17 mouse cellular contexts compared by ENCODE assay signal in the genomic region with DNA sequence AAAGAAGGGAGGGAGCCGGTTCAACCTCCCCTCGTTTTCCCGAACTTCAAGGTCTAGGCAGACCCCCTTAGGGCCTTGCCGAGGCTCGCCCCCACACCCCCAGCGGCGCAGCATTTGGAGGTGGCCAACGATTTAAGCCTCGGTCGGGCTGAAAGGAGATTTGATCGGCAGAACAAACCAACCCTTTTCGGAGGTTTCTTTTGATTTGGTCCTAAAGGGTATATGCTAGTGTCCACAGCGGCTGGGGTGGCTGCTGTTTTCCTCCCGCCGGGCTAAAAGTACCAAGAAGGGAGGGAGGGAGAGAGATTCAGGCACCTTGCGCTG. TPM values are rescaled to one million over a fixed set of nuclear protein-coding genes. Genes with fewer than 3 reads are reported as not detected.
DNase-seq lines count a peak whose midpoint lies in the region; ATAC-seq lines count a peak whose summit lies in the region.
"Had no signal": no experiment of that assay in that cellular context is flagged by ENCODE, and none has a peak within 500 bp of the region (broad histone marks: within the 10 kb centered on the region; RNA-seq: fewer than 3 reads in every experiment).

No protein-coding gene starts in this region.

- 0 out of 2 replicates have a peak, but pooled peaks cover 4% of the 10 kb centered on the region for H3K4me1 ChIP-seq in intestine, embryonic 14.5 days (replicated peaks; ENCODE audit: control insufficient read depth, insufficient read depth, low read length)
- no peaks in the 10 kb centered on the region for H3K4me1 ChIP-seq in intestine, embryonic 16.5 days (ENCODE audit: control insufficient read depth, insufficient read depth, low read length)
- H3K4me1 ChIP-seq in limb, embryonic 12.5 days (replicated peaks), result peaks cover 35% of the 10 kb centered on the region
- peaks cover 12% of the 10 kb centered on the region; the same call in 1 of the 2 replicates for H3K4me1 ChIP-seq in neural tube, embryonic 15.5 days
- H3K4me1 ChIP-seq in midbrain, embryonic 10.5 days, result peaks cover 11% of the 10 kb centered on the region
- H3K4me1 ChIP-seq: liver, embryonic 15.5 days had no signal

- no peak overlapping the region; the same call in 1 of the 2 replicates for H3K27ac ChIP-seq in intestine, embryonic 14.5 days (ENCODE audit: low read depth)
- H3K27ac ChIP-seq in intestine, embryonic 16.5 days (ENCODE audit: low read length), result no peak overlapping the region
- peak overlapping the region; percentile 98 for H3K27ac ChIP-seq in limb, embryonic 12.5 days
- peak overlapping the region; percentile 42; the same call in 1 of the 2 replicates for H3K27ac ChIP-seq in neural tube, embryonic 15.5 days (replicated peaks)
- no peak overlapping the region for H3K27ac ChIP-seq in midbrain, embryonic 10.5 days (replicated peaks)
- H3K27ac ChIP-seq: hindbrain, postnatal 0 days; left cerebral cortex, adult 2 months; liver, embryonic 15.5 days had no signal

- no peak overlapping the region for H3K9ac ChIP-seq in intestine, embryonic 14.5 days (ENCODE audit: low read length)
- no peak overlapping the region; the same call in 1 of the 2 replicates for H3K9ac ChIP-seq in intestine, embryonic 16.5 days (ENCODE audit: low read depth, low read length)
- peak overlapping the region; percentile 100 for H3K9ac ChIP-seq in limb, embryonic 12.5 days (replicated peaks)
- no peak overlapping the region for H3K9ac ChIP-seq in neural tube, embryonic 15.5 days (replicated peaks)
- H3K9ac ChIP-seq: liver, embryonic 15.5 days had no signal

- H3K9me3 ChIP-seq in intestine, embryonic 14.5 days (ENCODE audit: control insufficient read depth, low read length), result no peaks in the 10 kb centered on the region
- H3K9me3 ChIP-seq in intestine, embryonic 16.5 days (ENCODE audit: control insufficient read depth, low read length), result no peaks in the 10 kb centered on the region
- H3K9me3 ChIP-seq in limb, embryonic 12.5 days, result no peaks in the 10 kb centered on the region
- H3K9me3 ChIP-seq in neural tube, embryonic 15.5 days (replicated peaks), result no peaks in the 10 kb centered on the region
- no peaks in the 10 kb centered on the region for H3K9me3 ChIP-seq in midbrain, embryonic 10.5 days (replicated peaks)
- H3K9me3 ChIP-seq: liver, embryonic 15.5 days had no signal

- no peak for ATAC-seq in intestine, embryonic 14.5 days (replicated peaks; ENCODE audit: low FRiP score, low TSS enrichment, low read depth)
- no peak for ATAC-seq in intestine, embryonic 16.5 days
- no peak for ATAC-seq in limb, embryonic 12.5 days (ENCODE audit: insufficient number of reproducible peaks, insufficient read depth, low FRiP score, low TSS enrichment, low read depth)
- ATAC-seq in neural tube, embryonic 15.5 days (ENCODE audit: low FRiP score), result no peak
- ATAC-seq: hindbrain, postnatal 0 days had no signal

- no peak for DNase-seq in intestine, embryonic 14.5 days (ENCODE audit: low spot score)
- DNase-seq in urinary bladder, postnatal 10 days (ENCODE audit: low spot score), result peak; percentile 7
- DNase-seq in urinary bladder, adult 2 months (ENCODE audit: low spot score), result no peak
- no peak for DNase-seq in adrenal gland, postnatal 36 days
- DNase-seq in midbrain, embryonic 10.5 days (ENCODE audit: low spot score), result no peak
- DNase-seq: cerebellum, adult 8-10 months; heart, postnatal 14 days; right cerebral cortex, postnatal 14 days had no signal

- peak overlapping the region; percentile 20; the same call in 1 of the 2 replicates for H3K4me3 ChIP-seq in intestine, embryonic 14.5 days (ENCODE audit: low read depth, low read length)
- no peak overlapping the region for H3K4me3 ChIP-seq in intestine, embryonic 16.5 days (ENCODE audit: low read length)
- peak overlapping the region; percentile 99 for H3K4me3 ChIP-seq in limb, embryonic 12.5 days (replicated peaks)
- peak overlapping the region; percentile 12 for H3K4me3 ChIP-seq in neural tube, embryonic 15.5 days (replicated peaks)
- H3K4me3 ChIP-seq in midbrain, embryonic 10.5 days, result no peak overlapping the region
- H3K4me3 ChIP-seq: left cerebral cortex, adult 2 months; liver, embryonic 15.5 days had no signal

- H3K27me3 ChIP-seq in intestine, embryonic 14.5 days (replicated peaks; ENCODE audit: control insufficient read depth, insufficient read depth, low read length), result peaks cover 97% of the 10 kb centered on the region
- peaks cover 76% of the 10 kb centered on the region for H3K27me3 ChIP-seq in intestine, embryonic 16.5 days (replicated peaks; ENCODE audit: control insufficient read depth, insufficient read depth, low read length)
- H3K27me3 ChIP-seq in limb, embryonic 12.5 days, result peaks cover 35% of the 10 kb centered on the region
- peaks cover 84% of the 10 kb centered on the region for H3K27me3 ChIP-seq in neural tube, embryonic 15.5 days (replicated peaks)
- H3K27me3 ChIP-seq in midbrain, embryonic 10.5 days (ENCODE audit: low read depth, poor library complexity, severe bottlenecking), result peaks cover 100% of the 10 kb centered on the region

- H3K36me3 ChIP-seq in intestine, embryonic 14.5 days (ENCODE audit: control insufficient read depth, insufficient read depth, low read length), result no peaks in the 10 kb centered on the region
- no peaks in the 10 kb centered on the region for H3K36me3 ChIP-seq in intestine, embryonic 16.5 days (ENCODE audit: control insufficient read depth, insufficient read depth, low read length)
- peaks cover 32% of the 10 kb centered on the region for H3K36me3 ChIP-seq in limb, embryonic 12.5 days
- H3K36me3 ChIP-seq in neural tube, embryonic 15.5 days, result no peaks in the 10 kb centered on the region
- H3K36me3 ChIP-seq in midbrain, embryonic 10.5 days, result no peaks in the 10 kb centered on the region
- H3K36me3 ChIP-seq: liver, embryonic 15.5 days had no signal

- peak overlapping the region; percentile 27 for H3K4me2 ChIP-seq in intestine, embryonic 14.5 days (ENCODE audit: low read length)
- no peak overlapping the region for H3K4me2 ChIP-seq in intestine, embryonic 16.5 days (ENCODE audit: low read depth, low read length)
- H3K4me2 ChIP-seq in limb, embryonic 12.5 days, result peak overlapping the region; percentile 96
- H3K4me2 ChIP-seq in neural tube, embryonic 15.5 days, result peak overlapping the region; percentile 43
- H3K4me2 ChIP-seq: liver, embryonic 15.5 days had no signal

- 1% methylated on average over 16 of the region's 16 CpGs for WGBS in intestine, embryonic 14.5 days
- WGBS in intestine, embryonic 16.5 days, result 2% methylated on average over 16 of the region's 16 CpGs
- WGBS in limb, embryonic 12.5 days, result 2% methylated on average over 16 of the region's 16 CpGs
- WGBS in neural tube, embryonic 15.5 days, result 4% methylated on average over 16 of the region's 16 CpGs
- under 1% methylated on average over 16 of the region's 16 CpGs for WGBS in midbrain, embryonic 10.5 days

RNA-seq across cellular contexts. Expression of gene Hoxa11, which starts 3.8 kb away (rescaled TPM):
- polyA plus RNA-seq in intestine, embryonic 14.5 days (2014; fragmentation: Nextera tagmentation; extraction: Ambion mirVana), result 2.0 and 2.6 TPM in 2 replicates
- 1.4 and 1.9 TPM in 2 replicates for polyA plus RNA-seq in intestine, embryonic 16.5 days (2015; fragmentation: Nextera tagmentation; extraction: Ambion mirVana)
- 25.4 and 29.2 TPM in 2 replicates for polyA plus RNA-seq in urinary bladder, adult 2 months (2012; rRNA removed)
- 88.2 and 96.8 TPM in 2 replicates for polyA plus RNA-seq in limb, embryonic 12.5 days (2016; fragmentation: Nextera tagmentation; extraction: Ambion mirVana)
- 4.3 and 9.6 TPM in 2 replicates for polyA plus RNA-seq in neural tube, embryonic 15.5 days (2015; fragmentation: Nextera tagmentation; extraction: Ambion mirVana)
- not detected for total RNA-seq in adrenal gland, postnatal 36 days (2021)
- polyA plus RNA-seq in midbrain, embryonic 10.5 days (2016; fragmentation: Nextera tagmentation; extraction: Ambion mirVana), result not detected in 2 replicates
- total RNA-seq: granulocyte monocyte progenitor cell, adult 5-6 weeks; heart, postnatal 14 days; hindbrain, postnatal 0 days; layer of hippocampus, adult 18-20 months; left cerebral cortex, adult 2 months had no signal
- polyA plus RNA-seq: hindbrain, postnatal 0 days; liver, embryonic 15.5 days; testis, adult 2 months had no signal

RNA-seq across cellular contexts. Expression of gene Hoxa10, which starts 8.7 kb away (rescaled TPM):
- 15.6 and 20.4 TPM in 2 replicates for polyA plus RNA-seq in intestine, embryonic 14.5 days (2014; fragmentation: Nextera tagmentation; extraction: Ambion mirVana)
- 8.6 and 10.0 TPM in 2 replicates for polyA plus RNA-seq in intestine, embryonic 16.5 days (2015; fragmentation: Nextera tagmentation; extraction: Ambion mirVana)
- polyA plus RNA-seq in urinary bladder, adult 2 months (2012; rRNA removed), result 79.4 and 93.6 TPM in 2 replicates
- polyA plus RNA-seq in limb, embryonic 12.5 days (2016; fragmentation: Nextera tagmentation; extraction: Ambion mirVana), result 272 and 294 TPM in 2 replicates
- 48.9 and 69.7 TPM in 2 replicates for polyA plus RNA-seq in neural tube, embryonic 15.5 days (2015; fragmentation: Nextera tagmentation; extraction: Ambion mirVana)
- total RNA-seq in adrenal gland, postnatal 36 days (2021), result under 1 TPM; 0.20 to 0.30 TPM
- polyA plus RNA-seq in midbrain, embryonic 10.5 days (2016; fragmentation: Nextera tagmentation; extraction: Ambion mirVana), result 0.06 TPM in 1 of 2 replicates, not detected in the other
- total RNA-seq: heart, postnatal 14 days; hindbrain, postnatal 0 days; layer of hippocampus, adult 18-20 months; left cerebral cortex, adult 2 months had no signal
- polyA plus RNA-seq: hindbrain, postnatal 0 days had no signal

RNA-seq across cellular contexts. Expression of gene Hoxa13, which starts 11.3 kb away (rescaled TPM):
- polyA plus RNA-seq in intestine, embryonic 14.5 days (2014; fragmentation: Nextera tagmentation; extraction: Ambion mirVana), result 0.35 and 0.39 TPM in 2 replicates
- polyA plus RNA-seq in intestine, embryonic 16.5 days (2015; fragmentation: Nextera tagmentation; extraction: Ambion mirVana), result 0.24 and 0.45 TPM in 2 replicates
- 32.5 and 40.7 TPM in 2 replicates for polyA plus RNA-seq in urinary bladder, adult 2 months (2012; rRNA removed)
- 33.1 and 34.1 TPM in 2 replicates for polyA plus RNA-seq in limb, embryonic 12.5 days (2016; fragmentation: Nextera tagmentation; extraction: Ambion mirVana)
- 0.08 and 0.26 TPM in 2 replicates for polyA plus RNA-seq in neural tube, embryonic 15.5 days (2015; fragmentation: Nextera tagmentation; extraction: Ambion mirVana)
- not detected for total RNA-seq in adrenal gland, postnatal 36 days (2021)
- polyA plus RNA-seq in midbrain, embryonic 10.5 days (2016; fragmentation: Nextera tagmentation; extraction: Ambion mirVana), result not detected in 2 replicates
- total RNA-seq: granulocyte monocyte progenitor cell, adult 5-6 weeks; heart, postnatal 14 days; hindbrain, postnatal 0 days; layer of hippocampus, adult 18-20 months; left cerebral cortex, adult 2 months had no signal
- polyA plus RNA-seq: hindbrain, postnatal 0 days; liver, embryonic 15.5 days; testis, adult 2 months had no signal

RNA-seq across cellular contexts. Expression of gene Hoxa9, which starts 18.5 kb away (rescaled TPM):
- polyA plus RNA-seq in intestine, embryonic 14.5 days (2014; fragmentation: Nextera tagmentation; extraction: Ambion mirVana), result 4.2 and 7.1 TPM in 2 replicates
- polyA plus RNA-seq in intestine, embryonic 16.5 days (2015; fragmentation: Nextera tagmentation; extraction: Ambion mirVana), result 3.0 and 3.2 TPM in 2 replicates
- 48.1 and 60.0 TPM in 2 replicates for polyA plus RNA-seq in urinary bladder, adult 2 months (2012; rRNA removed)
- polyA plus RNA-seq in limb, embryonic 12.5 days (2016; fragmentation: Nextera tagmentation; extraction: Ambion mirVana), result 74.7 and 77.4 TPM in 2 replicates
- polyA plus RNA-seq in neural tube, embryonic 15.5 days (2015; fragmentation: Nextera tagmentation; extraction: Ambion mirVana), result 64.3 and 77.5 TPM in 2 replicates
- total RNA-seq in adrenal gland, postnatal 36 days (2021), result 1 to 10 TPM in 1 of 2 experiments, under 1 TPM in 1; 0.56 to 1.3 TPM
- polyA plus RNA-seq in midbrain, embryonic 10.5 days (2016; fragmentation: Nextera tagmentation; extraction: Ambion mirVana), result not detected in 2 replicates
- total RNA-seq: heart, postnatal 14 days; layer of hippocampus, adult 18-20 months; left cerebral cortex, adult 2 months had no signal
- polyA plus RNA-seq: hindbrain, postnatal 0 days had no signal

RNA-seq across cellular contexts. Expression of gene Hoxa7, which starts 27.7 kb away (rescaled TPM):
- 9.2 and 10.1 TPM in 2 replicates for polyA plus RNA-seq in intestine, embryonic 14.5 days (2014; fragmentation: Nextera tagmentation; extraction: Ambion mirVana)
- polyA plus RNA-seq in intestine, embryonic 16.5 days (2015; fragmentation: Nextera tagmentation; extraction: Ambion mirVana), result 6.0 and 8.2 TPM in 2 replicates
- polyA plus RNA-seq in urinary bladder, adult 2 months (2012; rRNA removed), result 27.6 and 28.6 TPM in 2 replicates
- 11.7 and 13.8 TPM in 2 replicates for polyA plus RNA-seq in limb, embryonic 12.5 days (2016; fragmentation: Nextera tagmentation; extraction: Ambion mirVana)
- 86.8 and 109 TPM in 2 replicates for polyA plus RNA-seq in neural tube, embryonic 15.5 days (2015; fragmentation: Nextera tagmentation; extraction: Ambion mirVana)
- total RNA-seq in adrenal gland, postnatal 36 days (2021), result 10 to 100 TPM; 19.1 to 20.1 TPM
- not detected in 2 replicates for polyA plus RNA-seq in midbrain, embryonic 10.5 days (2016; fragmentation: Nextera tagmentation; extraction: Ambion mirVana)
- total RNA-seq: left cerebral cortex, adult 2 months had no signal

Comparison
In these comparisons a context has a peak if more than half of its experiments do, and no peak if none do; other contexts are left out.
1. H3K4me3 ChIP-seq: peak in intestine, embryonic 14.5 days (single experiment), limb, embryonic 12.5 days (single experiment) and neural tube, embryonic 15.5 days (single experiment); none in intestine, embryonic 16.5 days (single experiment) and midbrain, embryonic 10.5 days (single experiment).
2. H3K27ac ChIP-seq: peak in limb, embryonic 12.5 days (single experiment) and neural tube, embryonic 15.5 days (single experiment); none in intestine, embryonic 14.5 days (single experiment), intestine, embryonic 16.5 days (single experiment) and midbrain, embryonic 10.5 days (single experiment).
3. RNA of gene Hoxa13, which starts 11.3 kb away (polyA plus RNA-seq): 33.1 to 34.1 TPM in limb, embryonic 12.5 days and 32.5 to 40.7 TPM in urinary bladder, adult 2 months; 0.24 to 0.45 TPM in intestine, embryonic 16.5 days, 0.35 to 0.39 TPM in intestine, embryonic 14.5 days, 0.08 to 0.26 TPM in neural tube, embryonic 15.5 days and not detected in midbrain, embryonic 10.5 days; every median in the first group is over 10 times any median in the second.